Mouse (Mus musculus) kidney, adult 2 months (tissue): ENCODE measurements around the gene Smpdl3a. TPM values are rescaled to one million over a fixed set of nuclear protein-coding genes. Genes with fewer than 3 reads are reported as not detected.

Experiments
- DNase-seq: peaks from one replicate; pipeline ENCODE4 v3.0.0; 2021
- H3K27ac ChIP-seq: fragments of 200-500 bp; 2 replicates; pipeline ENCODE4 v1.5.1; 2012; ENCODE audit warnings: low read depth, low read length, control low read depth, inconsistent platforms; ENCODE audit not compliant: insufficient read depth
- H3K27me3 ChIP-seq: fragments of 200-500 bp; replicated peaks from 2 replicates; pipeline ENCODE4 v1.6.1; 2012; ENCODE audit warnings: mild to moderate bottlenecking, moderate library complexity, low read length, inconsistent platforms; ENCODE audit not compliant: control insufficient read depth, insufficient read depth
- H3K36me3 ChIP-seq: fragments of 200-500 bp; 2 replicates; pipeline ENCODE4 v1.6.1; 2012; ENCODE audit warnings: mild to moderate bottlenecking, moderate library complexity, low read length, inconsistent platforms; ENCODE audit not compliant: control insufficient read depth, insufficient read depth
- H3K4me1 ChIP-seq: fragments of 200-500 bp; 2 replicates; pipeline ENCODE4 v1.6.1; 2011; ENCODE audit warnings: low read length; ENCODE audit not compliant: control insufficient read depth, insufficient read depth
- H3K4me3 ChIP-seq: fragments of 200-500 bp; 2 replicates; pipeline ENCODE4 v1.5.1; 2011; ENCODE audit warnings: mild to moderate bottlenecking, low read depth, low read length, control low read depth; ENCODE audit not compliant: insufficient read depth
- CTCF ChIP-seq: fragments of 200-500 bp; conservative IDR thresholded peaks from 2 replicates; pipeline ENCODE4 v1.5.1; 2011; ENCODE audit warnings: low read depth, mild to moderate bottlenecking, control low read depth, low read length, moderate library complexity, mixed read lengths; ENCODE audit not compliant: insufficient read depth, insufficient read length
- POLR2A ChIP-seq: fragments of 200-500 bp; IDR thresholded peaks from one replicate; pipeline ENCODE4 v1.6.1; 2011; ENCODE audit warnings: low read depth, low read length, control low read depth
- WGBS: fragments of 180-500 bp; shearing (Covaris S2); methylation state at CpG from one replicate; pipeline ENCODE4 v1.1.7; 2018; 5-methylcytosine and 5-hydroxymethylcytosine counted together
- polyA plus RNA-seq: library from polyadenylated mRNA; depleted of rRNA; stranded (reverse); fragments of >200 nt; gene quantifications from 2 replicates; pipeline ENCODE4 v1.2.3, GENCODE M21; 2012

Smpdl3a gene
- polyA plus RNA-seq, 1 experiment: 395 TPM

GRCm38 (mm10) chr10:57794491-57795461 is 641 bp downstream of the Smpdl3a start:
- Histone ChIP-seq H3K4me3 (peak overlapping the region; percentile 89), H3K4me1 (peaks cover 3% of the 10 kb centered on the region; the same call in 1 of the 2 replicates), H3K27ac (peak overlapping the region; percentile 98), H3K27me3 (no peaks in the 10 kb centered on the region), H3K36me3 (no peaks in the 10 kb centered on the region)
- DNase-seq: peak; percentile 83
- TF ChIP-seq CTCF (no peak), POLR2A (no peak)
- 1% methylated on average over 44 of the region's 44 CpGs for WGBS

DNA sequence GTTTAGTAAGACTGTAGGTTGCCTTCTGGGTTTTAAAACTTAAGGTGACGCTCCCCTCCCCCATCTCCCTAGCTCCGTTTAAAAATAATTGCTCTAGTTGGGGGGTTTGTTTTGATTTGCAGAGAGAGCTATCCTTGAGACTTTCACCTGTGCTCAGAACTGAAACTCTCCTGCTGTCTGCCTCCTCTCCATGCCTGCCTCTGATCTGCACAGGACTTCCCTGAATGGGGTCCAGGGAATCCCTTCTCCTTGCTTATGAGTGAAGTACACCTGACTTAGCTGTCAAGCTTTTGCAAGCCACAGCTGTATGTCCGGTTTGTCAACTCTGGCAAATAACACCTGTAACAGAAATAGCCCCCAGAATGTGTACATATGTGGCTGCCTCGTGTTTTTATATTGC is 1.4 kb downstream of the Smpdl3a start:
- DNase-seq: no peak
- peak overlapping the region; percentile 89 for H3K4me3 ChIP-seq
- peaks cover 3% of the 10 kb centered on the region; the same call in 1 of the 2 replicates for H3K4me1 ChIP-seq
- no peak for TF ChIP-seq CTCF
- TF ChIP-seq POLR2A: no peak
- H3K36me3 ChIP-seq: no peaks in the 10 kb centered on the region
- peak overlapping the region; percentile 98 for H3K27ac ChIP-seq
- 14% methylated on average over 4 of the region's 4 CpGs for WGBS
- H3K27me3 ChIP-seq: no peaks in the 10 kb centered on the region

DNA sequence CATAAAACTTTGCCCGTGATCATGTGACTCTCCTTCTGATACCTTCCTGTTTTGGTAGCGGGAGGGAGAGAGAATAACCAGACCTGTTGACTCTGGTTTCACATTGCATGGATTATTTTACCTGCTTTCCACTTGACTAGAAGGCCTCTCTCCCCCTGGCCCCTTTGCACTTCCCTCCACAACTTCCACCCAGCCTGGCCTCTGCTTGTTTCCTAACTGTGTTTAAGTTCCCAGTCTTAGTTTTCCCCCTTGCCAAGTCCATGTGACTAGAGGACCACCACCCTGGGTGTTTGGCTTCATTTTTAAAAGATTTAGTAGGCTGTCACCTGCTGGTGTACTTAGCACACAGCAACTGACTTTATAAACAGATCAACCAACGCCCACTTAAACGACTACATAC is 1.9 kb downstream of the Smpdl3a start:
- Histone ChIP-seq H3K4me1 (peaks cover 3% of the 10 kb centered on the region; the same call in 1 of the 2 replicates), H3K27me3 (no peaks in the 10 kb centered on the region), H3K4me3 (peak overlapping the region; percentile 89), H3K27ac (peak overlapping the region; percentile 98), H3K36me3 (no peaks in the 10 kb centered on the region; the same call in 1 of the 2 replicates)
- 14% methylated on average over 4 of the region's 4 CpGs for WGBS
- peak; percentile 74 for DNase-seq
- no peak for TF ChIP-seq POLR2A
- TF ChIP-seq CTCF: peak; percentile 25; the same call in 1 of the 2 replicates

- no peak for TF ChIP-seq CTCF
- TF ChIP-seq POLR2A: no peak
- WGBS: 94% methylated on average over 1 of the region's 1 CpGs
- Histone ChIP-seq H3K4me3 (no peak overlapping the region), H3K36me3 (peaks cover 1% of the 10 kb centered on the region; the same call in 1 of the 2 replicates), H3K27me3 (no peaks in the 10 kb centered on the region), H3K27ac (no peak overlapping the region), H3K4me1 (peaks cover 3% of the 10 kb centered on the region; the same call in 1 of the 2 replicates)
- no peak for DNase-seq
These were observed 5.4 kb downstream of the Smpdl3a start for GRCm38 (mm10) chr10:57799486-57799885.

DNA sequence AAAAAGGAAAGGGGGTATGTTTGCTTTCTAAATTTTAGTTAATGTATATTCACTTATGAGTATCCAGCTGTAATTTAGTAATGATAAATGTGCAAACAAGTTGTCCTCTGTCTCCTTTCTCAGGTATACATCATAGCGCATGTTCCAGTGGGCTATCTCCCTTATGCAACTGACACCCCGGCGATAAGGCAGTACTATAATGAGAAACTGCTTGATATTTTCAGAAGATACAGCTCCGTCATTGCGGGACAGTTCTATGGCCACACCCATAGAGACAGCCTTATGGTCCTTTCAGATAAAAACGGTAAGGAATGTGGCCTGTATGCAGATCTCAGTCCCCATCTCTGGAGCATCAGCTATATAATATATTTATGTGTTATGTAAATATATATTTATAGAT is 13.6 kb downstream of the Smpdl3a start:
- no peak overlapping the region for H3K27ac ChIP-seq
- WGBS: 93% methylated on average over 6 of the region's 6 CpGs
- no peak for DNase-seq

DNA sequence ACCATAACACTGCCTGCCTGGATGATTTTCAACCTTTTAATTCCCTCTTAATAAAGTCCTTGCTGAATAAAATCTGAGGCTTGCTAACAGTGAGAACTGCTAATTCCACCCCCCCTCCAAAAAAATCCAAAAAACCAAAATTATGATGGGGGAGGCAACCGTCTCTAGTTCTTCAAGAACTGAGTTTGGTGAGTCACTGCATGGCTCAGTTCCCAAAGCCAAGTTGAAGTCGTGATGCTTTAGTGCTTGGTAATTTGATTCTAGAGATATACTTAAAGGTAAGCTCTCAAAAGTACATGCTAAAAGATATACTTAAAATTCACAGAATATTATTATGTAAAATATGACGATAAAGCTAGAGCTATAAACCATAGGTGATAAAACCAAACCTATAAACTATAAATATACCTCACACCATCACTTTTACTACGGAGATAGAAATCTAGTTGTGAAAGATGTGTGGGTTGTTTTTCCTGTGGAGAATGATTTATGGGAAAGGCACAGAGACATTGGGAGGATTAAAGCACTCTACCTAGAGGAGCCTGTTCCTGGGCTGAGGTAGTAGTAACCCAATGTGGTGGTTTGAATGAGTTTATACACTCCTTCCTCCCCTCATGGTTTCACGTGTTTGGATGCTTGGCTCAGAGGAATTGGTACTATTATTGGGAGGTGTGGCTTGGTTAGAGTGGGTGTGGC is 18.2 kb downstream of the Smpdl3a start:
- no peak overlapping the region for H3K27ac ChIP-seq
- H3K4me3 ChIP-seq: no peak overlapping the region
- H3K36me3 ChIP-seq: peaks cover 6% of the 10 kb centered on the region
- H3K27me3 ChIP-seq: no peaks in the 10 kb centered on the region
- TF ChIP-seq POLR2A (no peak), CTCF (no peak)
- DNase-seq: no peak
- 62% methylated on average over 5 of the region's 5 CpGs for WGBS
- no peaks in the 10 kb centered on the region for H3K4me1 ChIP-seq

More for the DNA sequence above, 13.6 kb downstream of the Smpdl3a start:
- H3K4me1 ChIP-seq: no peaks in the 10 kb centered on the region
- H3K27me3 ChIP-seq: no peaks in the 10 kb centered on the region
- H3K4me3 ChIP-seq: no peak overlapping the region
- H3K36me3 ChIP-seq: peaks cover 13% of the 10 kb centered on the region
- TF ChIP-seq CTCF (no peak), POLR2A (no peak)

- no peak overlapping the region for H3K27ac ChIP-seq
- WGBS: 89% methylated on average over 2 of the region's 2 CpGs
- DNase-seq: no peak
- H3K36me3 ChIP-seq: peaks cover 4% of the 10 kb centered on the region
- H3K27me3 ChIP-seq: no peaks in the 10 kb centered on the region
- no peak overlapping the region for H3K4me3 ChIP-seq
- TF ChIP-seq CTCF (no peak), POLR2A (no peak)
- no peaks in the 10 kb centered on the region for H3K4me1 ChIP-seq
These were observed 20.2 kb downstream of the Smpdl3a start for GRCm38 (mm10) chr10:57814295-57814694.
